Mouse (Mus musculus): ENCODE measurements at regions not wholly inside any gene's neighbourhood (a gene's known extent, or its start where the extent isn't known, plus 50 kb on each side); places are given as distances from the start of the nearest gene placed in this dataset.
A peak's percentile ranks its signal among the peaks of the same experiment; 100 is the strongest.

DNA sequence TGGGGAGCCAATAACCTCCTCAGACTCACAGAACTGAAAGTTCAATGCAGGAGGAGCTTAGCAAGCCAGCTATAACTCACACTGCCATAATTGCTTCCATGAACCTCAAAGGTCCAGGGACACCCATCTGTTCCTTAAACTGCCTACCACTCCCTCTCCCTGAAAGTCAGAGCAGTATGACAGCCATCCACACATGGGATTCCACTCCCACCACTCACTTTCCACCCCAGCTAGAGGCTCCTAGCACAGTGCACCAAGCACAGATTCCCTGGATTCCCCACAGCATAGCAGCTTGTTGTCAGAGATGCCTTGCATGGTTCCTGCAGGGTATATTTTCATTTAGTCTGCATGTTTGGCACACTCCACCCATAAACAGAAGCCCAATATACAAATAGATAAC is 76.1 kb upstream of the Vgll2 start:
- no peak for ATAC-seq (ENCODE audit: insufficient number of reproducible peaks, insufficient read depth, low FRiP score, low read depth)
- no peaks in the 10 kb centered on the region for H3K9me3 ChIP-seq (ENCODE audit: control insufficient read depth, low read depth, low read length)
- no peaks in the 10 kb centered on the region for H3K4me1 ChIP-seq (ENCODE audit: control insufficient read depth, insufficient read depth, low read length)
- no peaks in the 10 kb centered on the region for H3K27me3 ChIP-seq (ENCODE audit: control insufficient read depth, insufficient read depth, low read length)
- no peak overlapping the region for H3K27ac ChIP-seq (ENCODE audit: low read length)
- H3K4me3 ChIP-seq (ENCODE audit: low read depth, low read length) = no peak overlapping the region
- H3K36me3 ChIP-seq (ENCODE audit: control insufficient read depth, insufficient read depth, low read length) = no peaks in the 10 kb centered on the region
- no peak overlapping the region for H3K4me2 ChIP-seq (replicated peaks; ENCODE audit: low read depth, low read length)
- no peak overlapping the region for H3K9ac ChIP-seq (replicated peaks; ENCODE audit: low read depth, low read length)

DNA sequence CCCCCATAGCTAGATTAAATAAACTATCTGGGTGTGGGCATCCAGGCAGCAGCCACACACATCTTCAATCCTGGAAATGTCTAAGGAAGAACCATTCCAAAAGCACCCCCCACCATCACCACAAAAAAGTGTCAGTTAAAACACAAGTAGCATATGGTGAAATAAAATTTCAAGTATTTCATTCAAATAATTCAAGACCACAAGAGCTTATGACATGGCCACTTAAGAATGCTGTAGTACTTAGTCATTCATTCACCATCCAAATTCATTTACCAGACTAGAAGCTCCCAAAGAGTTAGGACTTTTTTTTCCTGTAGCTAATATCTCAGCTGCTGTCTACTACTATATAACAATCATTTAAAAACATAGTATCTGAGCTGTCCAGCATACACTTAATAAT is 75.4 kb upstream of the Vgll2 start:
- H3K36me3 ChIP-seq (ENCODE audit: control insufficient read depth, insufficient read depth, low read length) = no peaks in the 10 kb centered on the region
- no peaks in the 10 kb centered on the region for H3K27me3 ChIP-seq (ENCODE audit: control insufficient read depth, insufficient read depth, low read length)
- no peaks in the 10 kb centered on the region for H3K9me3 ChIP-seq (ENCODE audit: control insufficient read depth, low read depth, low read length)
- H3K4me1 ChIP-seq (ENCODE audit: control insufficient read depth, insufficient read depth, low read length) = no peaks in the 10 kb centered on the region
- no peak overlapping the region for H3K4me2 ChIP-seq (replicated peaks; ENCODE audit: low read depth, low read length)
- no peak overlapping the region for H3K4me3 ChIP-seq (ENCODE audit: low read depth, low read length)
- no peak overlapping the region for H3K27ac ChIP-seq (ENCODE audit: low read length)
- no peak for ATAC-seq (ENCODE audit: insufficient number of reproducible peaks, insufficient read depth, low FRiP score, low read depth)
- no peak overlapping the region for H3K9ac ChIP-seq (replicated peaks; ENCODE audit: low read depth, low read length)

DNA sequence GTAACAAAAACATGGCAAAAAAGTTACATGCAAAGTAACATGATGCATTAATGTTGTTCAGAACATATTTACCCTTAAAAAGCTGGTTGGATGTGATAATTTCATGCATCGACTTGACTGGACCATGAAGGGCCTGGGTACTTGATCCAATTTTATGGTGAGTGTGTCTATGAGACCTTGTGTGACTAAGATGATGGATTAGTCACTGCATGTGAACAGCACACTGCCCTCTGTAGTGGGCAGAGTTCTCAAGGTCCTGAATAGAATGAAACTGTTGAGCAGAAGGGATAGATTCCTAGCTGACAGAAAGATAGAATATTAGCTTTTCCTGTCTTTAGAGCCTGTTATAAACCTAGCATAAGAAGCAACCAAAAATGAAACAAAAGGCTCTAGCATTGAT is 72.3 kb upstream of the Vgll2 start:
- ATAC-seq (ENCODE audit: insufficient number of reproducible peaks, insufficient read depth, low FRiP score, low read depth) = no peak
- H3K27ac ChIP-seq (ENCODE audit: low read length) = no peak overlapping the region
- 83% methylated on average over 1 of the region's 1 CpGs for WGBS
- no peaks in the 10 kb centered on the region for H3K36me3 ChIP-seq (ENCODE audit: control insufficient read depth, insufficient read depth, low read length)
- no peaks in the 10 kb centered on the region for H3K4me1 ChIP-seq (ENCODE audit: control insufficient read depth, insufficient read depth, low read length)
- no peak overlapping the region for H3K4me2 ChIP-seq (replicated peaks; ENCODE audit: low read depth, low read length)
- H3K9ac ChIP-seq (replicated peaks; ENCODE audit: low read depth, low read length) = no peak overlapping the region
- no peak overlapping the region for H3K4me3 ChIP-seq (ENCODE audit: low read depth, low read length)
- no peaks in the 10 kb centered on the region for H3K27me3 ChIP-seq (ENCODE audit: control insufficient read depth, insufficient read depth, low read length)
- H3K9me3 ChIP-seq (ENCODE audit: control insufficient read depth, low read depth, low read length) = no peaks in the 10 kb centered on the region

DNA sequence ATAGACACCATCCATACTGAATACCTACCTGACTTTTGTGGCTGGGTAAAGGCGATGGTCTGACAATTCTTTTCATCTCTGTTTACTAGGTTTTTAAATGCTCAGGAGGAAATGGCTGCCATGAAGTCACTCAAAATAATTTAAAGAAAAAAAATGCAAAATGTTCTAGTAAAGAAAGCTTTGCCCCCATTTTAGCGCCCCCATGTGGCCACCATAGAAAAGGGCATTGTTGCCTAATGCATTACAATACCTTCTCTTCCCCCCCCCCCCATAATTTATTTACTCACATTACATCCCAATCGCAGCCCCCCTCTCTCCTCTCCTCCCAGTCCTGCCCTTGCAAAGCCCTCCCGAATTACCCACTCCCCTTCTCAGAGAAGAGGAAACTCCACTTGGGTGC is 70.3 kb upstream of the Vgll2 start:
- Histone ChIP-seq H3K4me2 (replicated peaks; ENCODE audit: low read depth, low read length) (no peak overlapping the region), H3K4me3 (ENCODE audit: low read depth, low read length) (no peak overlapping the region), H3K4me1 (ENCODE audit: control insufficient read depth, insufficient read depth, low read length) (no peaks in the 10 kb centered on the region), H3K9me3 (ENCODE audit: control insufficient read depth, low read depth, low read length) (no peaks in the 10 kb centered on the region), H3K36me3 (ENCODE audit: control insufficient read depth, insufficient read depth, low read length) (no peaks in the 10 kb centered on the region), H3K27ac (ENCODE audit: low read length) (no peak overlapping the region), H3K27me3 (ENCODE audit: control insufficient read depth, insufficient read depth, low read length) (no peaks in the 10 kb centered on the region), H3K9ac (replicated peaks; ENCODE audit: low read depth, low read length) (no peak overlapping the region)
- WGBS = 67% methylated on average over 4 of the region's 4 CpGs
- no peak for ATAC-seq (ENCODE audit: insufficient number of reproducible peaks, insufficient read depth, low FRiP score, low read depth)

DNA sequence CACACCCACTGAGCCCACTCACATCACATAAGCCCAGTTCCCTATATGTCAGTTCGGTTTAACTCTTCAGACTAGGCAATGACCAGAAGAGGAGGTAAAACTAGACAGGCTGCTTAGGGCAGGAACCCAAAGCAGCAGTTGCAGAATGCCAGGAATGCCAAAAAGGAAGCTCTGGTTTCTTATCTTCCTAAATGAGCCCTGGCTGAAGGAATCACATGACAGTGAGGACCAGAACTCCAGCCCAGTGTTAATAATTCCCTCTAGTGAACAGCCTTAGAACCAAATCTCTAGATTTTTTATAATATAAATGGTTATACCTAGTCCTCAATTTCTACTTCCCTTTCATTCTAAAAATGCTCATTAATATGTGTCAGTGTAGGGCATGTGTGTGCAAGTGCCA is 65.8 kb upstream of the Vgll2 start:
- Histone ChIP-seq H3K4me3 (ENCODE audit: low read depth, low read length) (no peak overlapping the region), H3K9ac (replicated peaks; ENCODE audit: low read depth, low read length) (no peak overlapping the region), H3K4me1 (ENCODE audit: control insufficient read depth, insufficient read depth, low read length) (no peaks in the 10 kb centered on the region), H3K27ac (ENCODE audit: low read length) (no peak overlapping the region), H3K36me3 (ENCODE audit: control insufficient read depth, insufficient read depth, low read length) (no peaks in the 10 kb centered on the region), H3K27me3 (ENCODE audit: control insufficient read depth, insufficient read depth, low read length) (no peaks in the 10 kb centered on the region), H3K4me2 (replicated peaks; ENCODE audit: low read depth, low read length) (no peak overlapping the region), H3K9me3 (ENCODE audit: control insufficient read depth, low read depth, low read length) (no peaks in the 10 kb centered on the region)
- no peak for ATAC-seq (ENCODE audit: insufficient number of reproducible peaks, insufficient read depth, low FRiP score, low read depth)
- 61% methylated on average over 1 of the region's 1 CpGs for WGBS

DNA sequence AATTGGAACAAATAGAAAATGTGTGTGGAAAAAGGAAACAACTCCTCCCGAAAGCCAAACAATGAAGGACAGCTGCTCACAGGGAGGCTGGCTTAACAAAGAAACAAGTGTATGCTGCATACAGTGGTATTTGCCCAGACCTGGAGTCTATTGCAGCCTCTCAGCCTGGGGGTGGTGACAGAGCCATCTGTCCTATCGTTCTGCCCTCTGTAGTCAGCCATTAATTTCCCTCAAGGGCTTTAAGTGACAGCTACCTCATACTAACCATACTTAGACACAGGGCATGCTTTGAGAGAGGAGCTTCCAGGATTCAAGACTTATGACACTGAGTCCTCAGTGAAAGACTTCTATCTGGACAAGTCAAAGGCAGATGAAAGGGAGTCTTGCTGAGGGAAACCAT is 60.8 kb upstream of the Vgll2 start:
- ATAC-seq (ENCODE audit: insufficient number of reproducible peaks, insufficient read depth, low FRiP score, low read depth) = peak; percentile 69; the same call in 1 of the 2 replicates
- no peak overlapping the region for H3K4me2 ChIP-seq (replicated peaks; ENCODE audit: low read depth, low read length)
- WGBS = 27% methylated on average over 2 of the region's 2 CpGs
- H3K27ac ChIP-seq (ENCODE audit: low read length) = no peak overlapping the region
- no peak overlapping the region for H3K9ac ChIP-seq (replicated peaks; ENCODE audit: low read depth, low read length)
- no peak overlapping the region for H3K4me3 ChIP-seq (ENCODE audit: low read depth, low read length)
- no peaks in the 10 kb centered on the region for H3K9me3 ChIP-seq (ENCODE audit: control insufficient read depth, low read depth, low read length)
- no peaks in the 10 kb centered on the region for H3K4me1 ChIP-seq (ENCODE audit: control insufficient read depth, insufficient read depth, low read length)
- H3K27me3 ChIP-seq (ENCODE audit: control insufficient read depth, insufficient read depth, low read length) = no peaks in the 10 kb centered on the region
- no peaks in the 10 kb centered on the region for H3K36me3 ChIP-seq (ENCODE audit: control insufficient read depth, insufficient read depth, low read length)

DNA sequence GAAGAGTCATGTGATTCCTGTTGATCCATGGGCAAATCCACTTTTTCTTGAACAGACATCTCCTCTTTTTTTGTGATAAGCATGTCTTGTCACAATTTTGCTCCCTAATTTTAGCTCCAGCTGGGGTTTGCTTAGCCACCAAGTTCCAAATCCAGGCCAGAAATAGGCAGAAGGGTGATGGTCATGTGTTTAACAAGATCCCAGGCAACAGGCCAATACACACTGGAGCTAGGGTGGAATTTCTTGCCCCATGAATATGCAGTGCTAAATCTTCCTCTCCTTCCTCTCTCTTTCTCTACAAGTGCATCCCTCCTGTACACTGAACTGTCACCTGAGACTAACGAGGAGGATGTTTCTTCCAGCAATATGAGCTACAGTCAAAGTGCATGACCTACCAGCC is 58.6 kb upstream of the Vgll2 start:
- H3K36me3 ChIP-seq (ENCODE audit: control insufficient read depth, insufficient read depth, low read length) = no peaks in the 10 kb centered on the region
- no peak for ATAC-seq (ENCODE audit: insufficient number of reproducible peaks, insufficient read depth, low FRiP score, low read depth)
- 76% methylated on average over 1 of the region's 1 CpGs for WGBS

DNA sequence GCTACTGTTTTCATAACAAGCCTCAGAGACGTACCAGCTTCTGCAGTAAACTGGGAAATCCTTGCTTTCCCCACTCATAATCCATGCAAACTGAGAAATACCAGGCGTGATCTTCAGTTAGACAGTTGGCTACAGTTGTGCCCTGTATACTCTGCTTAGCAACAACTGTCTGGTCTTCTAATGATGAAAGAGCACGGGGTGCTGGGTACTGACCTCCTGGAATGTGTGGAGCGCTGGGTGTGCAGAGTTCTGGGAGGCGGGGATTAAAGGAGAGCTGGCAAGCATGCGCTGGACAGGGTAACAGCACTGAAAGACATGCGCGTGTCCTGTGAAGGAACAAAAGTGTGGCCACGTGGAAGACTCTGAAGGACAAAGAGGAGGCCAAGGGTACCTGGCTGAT is 52.2 kb upstream of the Vgll2 start:
- H3K36me3 ChIP-seq (ENCODE audit: control insufficient read depth, insufficient read depth, low read length) = no peaks in the 10 kb centered on the region
- H3K27me3 ChIP-seq (ENCODE audit: control insufficient read depth, insufficient read depth, low read length) = no peaks in the 10 kb centered on the region
- no peak overlapping the region for H3K4me2 ChIP-seq (replicated peaks; ENCODE audit: low read depth, low read length)
- no peaks in the 10 kb centered on the region for H3K4me1 ChIP-seq (ENCODE audit: control insufficient read depth, insufficient read depth, low read length)
- H3K27ac ChIP-seq (ENCODE audit: low read length) = no peak overlapping the region
- H3K9me3 ChIP-seq (ENCODE audit: control insufficient read depth, low read depth, low read length) = no peaks in the 10 kb centered on the region
- WGBS = 47% methylated on average over 9 of the region's 9 CpGs
- no peak for ATAC-seq (ENCODE audit: insufficient number of reproducible peaks, insufficient read depth, low FRiP score, low read depth)
- H3K9ac ChIP-seq (replicated peaks; ENCODE audit: low read depth, low read length) = no peak overlapping the region
- H3K4me3 ChIP-seq (ENCODE audit: low read depth, low read length) = no peak overlapping the region

More for the DNA sequence above, 58.6 kb upstream of the Vgll2 start:
- Histone ChIP-seq H3K27me3 (ENCODE audit: control insufficient read depth, insufficient read depth, low read length) (no peaks in the 10 kb centered on the region), H3K9me3 (ENCODE audit: control insufficient read depth, low read depth, low read length) (no peaks in the 10 kb centered on the region), H3K27ac (ENCODE audit: low read length) (no peak overlapping the region), H3K4me1 (ENCODE audit: control insufficient read depth, insufficient read depth, low read length) (no peaks in the 10 kb centered on the region), H3K4me3 (ENCODE audit: low read depth, low read length) (no peak overlapping the region), H3K9ac (replicated peaks; ENCODE audit: low read depth, low read length) (no peak overlapping the region), H3K4me2 (replicated peaks; ENCODE audit: low read depth, low read length) (no peak overlapping the region)

All from stomach, embryonic 14.5 days (tissue).